Mouse (Mus musculus) thymus, adult 2 months (tissue): ENCODE data around the gene Ttyh2.

Experiments used
- CTCF ChIP-seq: fragments of 200-500 bp; IDR thresholded peaks from 2 replicates; pipeline ENCODE4 v1.5.1; 2012; ENCODE audit warnings: mild to moderate bottlenecking, control low read depth, low read length, moderate library complexity, borderline replicate concordance; ENCODE audit not compliant: control insufficient read depth, poor library complexity, insufficient read depth; ENCODE audit errors: extremely low read depth
- POLR2A ChIP-seq: fragments of 200-500 bp; IDR thresholded peaks from 2 replicates; pipeline ENCODE4 v1.6.1; 2012; ENCODE audit warnings: mild to moderate bottlenecking, low read length, control low read depth, moderate library complexity; ENCODE audit not compliant: control insufficient read depth, poor library complexity, insufficient read depth; ENCODE audit errors: extremely low read depth

DNA sequence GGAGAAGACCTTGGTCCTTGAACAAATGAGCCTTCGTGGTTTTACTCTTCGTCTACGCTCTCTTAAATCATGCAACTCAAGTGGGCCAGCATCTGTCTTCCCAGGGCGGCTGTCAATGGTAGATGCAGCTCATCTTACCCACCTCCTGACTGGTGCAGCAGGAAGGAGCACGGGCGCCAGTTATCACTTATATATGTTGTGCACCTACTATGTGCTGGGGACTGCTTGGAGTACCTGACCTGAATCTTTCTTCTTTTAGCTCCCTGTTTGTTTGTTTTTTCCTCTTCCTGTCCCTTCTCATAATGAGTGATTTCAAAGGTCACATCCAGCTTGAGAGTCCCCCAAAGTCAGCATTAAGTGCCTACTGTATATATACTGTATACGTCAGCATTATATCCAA, 11.1 kb upstream of the Ttyh2 start:
- no peak for TF ChIP-seq CTCF
- TF ChIP-seq POLR2A = no peak
